In the genomic region with DNA sequence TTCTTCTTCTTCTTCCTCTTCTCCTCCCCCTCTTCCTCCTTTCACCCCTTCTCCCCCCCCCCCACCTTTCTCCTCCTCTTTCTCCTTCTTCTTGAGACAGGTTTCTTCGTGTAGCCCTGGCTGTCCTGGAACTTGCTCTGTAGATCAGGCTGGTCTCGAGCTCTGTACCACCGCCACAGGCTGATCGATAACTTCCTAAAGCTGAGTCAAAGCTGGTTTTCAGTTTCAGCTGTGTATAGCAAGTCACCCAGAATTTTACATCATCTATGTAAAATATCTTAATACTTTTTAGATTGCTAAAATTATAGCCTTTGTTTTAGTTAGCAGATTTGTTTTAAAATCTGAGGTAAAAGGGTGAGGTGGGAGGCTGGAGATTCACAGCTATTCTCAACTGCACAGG, we compare ENCODE assay signal across 33 mouse cellular contexts. TPM values are rescaled to one million over a fixed set of nuclear protein-coding genes. Genes with fewer than 3 reads are reported as not detected.
DNase-seq lines count a peak whose midpoint lies in the region; ATAC-seq and TF ChIP-seq lines count a peak whose summit lies in the region.
"Had no signal": no experiment of that assay in that cellular context is flagged by ENCODE, and none has a peak within 500 bp of the region (broad histone marks: within the 10 kb centered on the region; RNA-seq: fewer than 3 reads in every experiment).

No protein-coding gene starts in this region.

- no peak for TF ChIP-seq POLR2A in spleen, adult 2 months (IDR thresholded peaks at IDR 0.05; ENCODE audit: low read depth, low read length)
- TF ChIP-seq POLR2A in CH12.LX (IDR thresholded peaks at IDR 0.05; ENCODE audit: low read depth, low read length): no peak
- no peak for TF ChIP-seq POLR2A in cerebellum, adult 2 months (IDR thresholded peaks at IDR 0.05; ENCODE audit: borderline replicate concordance, insufficient read depth, low read length)

- in situ Hi-C loops in CH12.LX (cut with MboI; ENCODE audit: low pct_ligation_motif_present, low pct_unique_long_range_greater_than_20kb, low sequenced_read_pairs): no loop called here

- H3K36me3 ChIP-seq in liver, embryonic 12.5 days: no peaks in the 10 kb centered on the region
- no peaks in the 10 kb centered on the region for H3K36me3 ChIP-seq in spleen, adult 2 months (ENCODE audit: control insufficient read depth, insufficient read depth, low read length)
- H3K36me3 ChIP-seq in CH12.LX (replicated peaks in 1 of 2; ENCODE audit: control insufficient read depth in 1 of 2, insufficient read depth in 1 of 2, low read length in 1 of 2): no peaks in the 10 kb centered on the region
- H3K36me3 ChIP-seq: embryonic facial prominence, embryonic 10.5 days; embryonic facial prominence, embryonic 13.5 days; forebrain, embryonic 12.5 days; forebrain, embryonic 15.5 days; heart, embryonic 10.5 days; heart, embryonic 13.5 days had no signal

- H3K9ac ChIP-seq in liver, embryonic 12.5 days: no peak overlapping the region
- H3K9ac ChIP-seq in CH12.LX (ENCODE audit: insufficient read depth, low read depth): no peak overlapping the region
- H3K9ac ChIP-seq: embryonic facial prominence, embryonic 13.5 days; forebrain, embryonic 12.5 days; forebrain, embryonic 15.5 days; heart, embryonic 13.5 days; hindbrain, embryonic 14.5 days had no signal

- H3K27ac ChIP-seq in liver, embryonic 12.5 days: peak overlapping the region; percentile 45
- peak overlapping the region; percentile 84; the same call in 1 of the 2 replicates for H3K27ac ChIP-seq in spleen, adult 2 months (ENCODE audit: insufficient read depth, low read length)
- H3K27ac ChIP-seq in CH12.LX (ENCODE audit: insufficient read depth, low read depth): no peak overlapping the region
- no peak overlapping the region for H3K27ac ChIP-seq in cerebellum, adult 2 months (ENCODE audit: insufficient read depth, low read length)
- H3K27ac ChIP-seq: embryonic facial prominence, embryonic 10.5 days; embryonic facial prominence, embryonic 13.5 days; forebrain, embryonic 12.5 days; forebrain, embryonic 15.5 days; heart, adult 2 months; heart, embryonic 10.5 days; heart, embryonic 13.5 days; hindbrain, embryonic 14.5 days; hindbrain, postnatal 0 days had no signal

- no peak overlapping the region for H3K4me2 ChIP-seq in liver, embryonic 12.5 days
- H3K4me2 ChIP-seq in CH12.LX (ENCODE audit: insufficient read depth, low read depth, poor library complexity, severe bottlenecking): no peak overlapping the region
- H3K4me2 ChIP-seq: embryonic facial prominence, embryonic 13.5 days; forebrain, embryonic 12.5 days; forebrain, embryonic 15.5 days; heart, embryonic 13.5 days; hindbrain, embryonic 14.5 days had no signal

- DNase-seq in liver (no peak), CH12.LX (ENCODE audit: extremely low read depth) (no peak)
- no peak for DNase-seq in spleen, adult 2 months (ENCODE audit: low read depth in 1 of 2, low spot score in 2 of 2)
- no peak for DNase-seq in spleen, postnatal 4 days (ENCODE audit: low spot score in 2 of 2)
- no peak for DNase-seq in cerebellum, adult 2 months
- DNase-seq in gastrocnemius, postnatal 25 days: no peak
- DNase-seq: adrenal gland, adult 2 months; adrenal gland, postnatal 14 days; cerebellum, adult 11 months; cerebellum, adult 8-10 months; cerebellum, postnatal 10 days; cerebellum, postnatal 36 days; embryo, embryonic 11 days; gastrocnemius, postnatal 36 days; heart, adult 2 months; heart, postnatal 14 days; heart, postnatal 4 days had no signal

- peak; percentile 51; the same call in 1 of the 2 replicates for TF ChIP-seq EP300 in CH12.LX (IDR thresholded peaks at IDR 0.05; ENCODE audit: low read length)

- no peak for TF ChIP-seq CTCF in spleen, adult 2 months (IDR thresholded peaks at IDR 0.05; ENCODE audit: extremely low read depth, insufficient read depth, insufficient read length, insufficient replicate concordance)
- TF ChIP-seq CTCF in CH12.LX (conservative IDR thresholded peaks at IDR 0.05 in 1 of 2, IDR thresholded peaks at IDR 0.05 in 1 of 2; ENCODE audit: low read depth in 2 of 2, low read length in 2 of 2): no peak
- TF ChIP-seq CTCF in cerebellum, adult 2 months (IDR thresholded peaks at IDR 0.05; ENCODE audit: borderline replicate concordance, insufficient read depth, low read depth, low read length): no peak

- 79% methylated on average over 4 of the region's 4 CpGs for WGBS in liver, embryonic 12.5 days (ENCODE audit: insufficient replicate concordance)
- WGBS in spleen, adult 2 months: 48% methylated on average over 4 of the region's 4 CpGs
- WGBS in cerebellum, adult 2 months: 81% methylated on average over 4 of the region's 4 CpGs

- H3K4me3 ChIP-seq in liver, embryonic 12.5 days: no peak overlapping the region
- no peak overlapping the region for H3K4me3 ChIP-seq in spleen, adult 2 months (ENCODE audit: extremely low read depth, insufficient read depth, insufficient read length)
- no peak overlapping the region for H3K4me3 ChIP-seq in CH12.LX (replicated peaks in 1 of 3; ENCODE audit: low read depth in 2 of 3, low read length in 2 of 3, poor library complexity in 1 of 3)
- no peak overlapping the region for H3K4me3 ChIP-seq in cerebellum, adult 2 months (replicated peaks; ENCODE audit: insufficient read depth, low read depth, low read length)
- H3K4me3 ChIP-seq: embryonic facial prominence, embryonic 10.5 days; embryonic facial prominence, embryonic 13.5 days; erythroblast, embryonic 14.5 days; forebrain, embryonic 12.5 days; forebrain, embryonic 15.5 days; heart, adult 2 months; heart, embryonic 10.5 days; heart, embryonic 13.5 days had no signal

- dilution Hi-C loops in CH12.LX (cut with MboI; ENCODE audit: extremely low pct_ligation_motif_present, extremely low pct_unique_long_range_greater_than_20kb, low sequenced_read_pairs): no loop called here

- H3K4me1 ChIP-seq in liver, embryonic 12.5 days: peaks cover 88% of the 10 kb centered on the region
- peaks cover 30% of the 10 kb centered on the region; the same call in 1 of the 2 replicates for H3K4me1 ChIP-seq in spleen, adult 2 months (ENCODE audit: control insufficient read depth, insufficient read depth, insufficient read length)
- H3K4me1 ChIP-seq in CH12.LX (ENCODE audit: control insufficient read depth in 1 of 2, insufficient read depth in 2 of 2): peaks cover 21 to 75% of the 10 kb centered on the region in 2 experiments
- H3K4me1 ChIP-seq in cerebellum, adult 2 months (ENCODE audit: control insufficient read depth, insufficient read depth, low read length): no peaks in the 10 kb centered on the region
- H3K4me1 ChIP-seq: forebrain, embryonic 12.5 days; forebrain, embryonic 15.5 days had no signal

- H3K79me2 ChIP-seq in CH12.LX (replicated peaks; ENCODE audit: control insufficient read depth, extremely low read depth, insufficient read depth, poor library complexity, severe bottlenecking): no peaks in the 10 kb centered on the region

- ATAC-seq in liver, embryonic 12.5 days: no peak
- ATAC-seq: forebrain, embryonic 15.5 days; hindbrain, postnatal 0 days had no signal

- no peaks in the 10 kb centered on the region for H3K27me3 ChIP-seq in liver, embryonic 12.5 days (replicated peaks)
- H3K27me3 ChIP-seq in spleen, adult 2 months (ENCODE audit: control insufficient read depth, insufficient read depth, low read length): no peaks in the 10 kb centered on the region
- no peaks in the 10 kb centered on the region for H3K27me3 ChIP-seq in CH12.LX (replicated peaks)
- H3K27me3 ChIP-seq in cerebellum, adult 2 months (ENCODE audit: control insufficient read depth, insufficient read depth, low read length): no peaks in the 10 kb centered on the region
- H3K27me3 ChIP-seq: embryonic facial prominence, embryonic 13.5 days; forebrain, embryonic 12.5 days; forebrain, embryonic 15.5 days; heart, embryonic 13.5 days had no signal

- no peak for TF ChIP-seq RAD21 in CH12.LX (IDR thresholded peaks at IDR 0.05; ENCODE audit: low read depth, low read length)

- 0 out of 2 replicates have a peak, but pooled peaks cover 5% of the 10 kb centered on the region for H3K9me3 ChIP-seq in liver, embryonic 12.5 days (replicated peaks)
- H3K9me3 ChIP-seq in CH12.LX (replicated peaks; ENCODE audit: low read length): peaks cover 4% of the 10 kb centered on the region
- H3K9me3 ChIP-seq: embryonic facial prominence, embryonic 10.5 days; embryonic facial prominence, embryonic 13.5 days; forebrain, embryonic 12.5 days; forebrain, embryonic 15.5 days; heart, embryonic 10.5 days; heart, embryonic 13.5 days had no signal

TF ChIP-seq in CH12.LX, 34 proteins besides CTCF, POLR2A, EP300 and RAD21:
- TF ChIP-seq IRF4 (IDR thresholded peaks at IDR 0.05; ENCODE audit: low read depth, low read length) (peak; percentile 86), ZNF384 (IDR thresholded peaks at IDR 0.05; ENCODE audit: low read depth, low read length) (no peak), JUN (IDR thresholded peaks at IDR 0.05; ENCODE audit: insufficient read depth, low read depth, low read length) (peak; percentile 29; the same call in 1 of the 2 replicates), BHLHE40 (IDR thresholded peaks at IDR 0.05; ENCODE audit: low read depth, low read length) (peak; percentile 39)
TF ChIP-seq in CH12.LX: peak in this region for 3.

RNA-seq across cellular contexts. Expression of gene Il10rb, which starts 38.9 kb away (rescaled TPM):
- polyA plus RNA-seq in liver, embryonic 12.5 days (2016; fragmentation: Nextera tagmentation; extraction: Ambion mirVana): 26.0 and 27.0 TPM in 2 replicates
- polyA plus RNA-seq in spleen, adult 2 months (2012; rRNA removed): 40.0 and 43.8 TPM in 2 replicates
- total RNA-seq in CH12.LX (2012; rRNA removed) (27.5 and 32.1 TPM in 2 replicates), CH12.LX (2014; rRNA removed) (34.8 and 36.1 TPM in 2 replicates)
- polyA plus RNA-seq in CH12.LX (2012; ENCODE audit: insufficient read length, low read depth): 35.6 and 37.9 TPM in 2 replicates
- 9.1 and 10.4 TPM in 2 replicates for polyA plus RNA-seq in cerebellum, adult 2 months (2012; rRNA removed)
- total RNA-seq in gastrocnemius, postnatal 25 days (2021): 1 to 10 TPM; 5.0 to 6.3 TPM

RNA-seq across cellular contexts. Expression of gene Ifnar1, which starts 40.2 kb away (rescaled TPM):
- polyA plus RNA-seq in liver, embryonic 12.5 days (2016; fragmentation: Nextera tagmentation; extraction: Ambion mirVana): 24.5 and 27.8 TPM in 2 replicates
- 22.3 and 25.4 TPM in 2 replicates for polyA plus RNA-seq in spleen, adult 2 months (2012; rRNA removed)
- total RNA-seq in CH12.LX (2012; rRNA removed) (32.1 and 32.8 TPM in 2 replicates), CH12.LX (2014; rRNA removed) (34.9 and 40.3 TPM in 2 replicates)
- 40.1 and 49.4 TPM in 2 replicates for polyA plus RNA-seq in CH12.LX (2012; ENCODE audit: insufficient read length, low read depth)
- 31.7 and 32.2 TPM in 2 replicates for polyA plus RNA-seq in cerebellum, adult 2 months (2012; rRNA removed)
- total RNA-seq in gastrocnemius, postnatal 25 days (2021): 10 to 100 TPM; 11.3 to 15.4 TPM

RNA-seq across cellular contexts. Expression of gene Gm21970, which starts 53.3 kb away (rescaled TPM):
- not detected in 2 replicates for polyA plus RNA-seq in liver, embryonic 12.5 days (2016; fragmentation: Nextera tagmentation; extraction: Ambion mirVana)
- polyA plus RNA-seq in spleen, adult 2 months (2012; rRNA removed): not detected in 2 replicates
- total RNA-seq in CH12.LX (2012; rRNA removed): not detected in 2 replicates
- not detected in 2 replicates for total RNA-seq in CH12.LX (2014; rRNA removed)
- not detected in 2 replicates for polyA plus RNA-seq in CH12.LX (2012; ENCODE audit: insufficient read length, low read depth)
- polyA plus RNA-seq in cerebellum, adult 2 months (2012; rRNA removed): not detected in 2 replicates
- not detected for total RNA-seq in gastrocnemius, postnatal 25 days (2021)
- total RNA-seq: gastrocnemius, postnatal 36 days; granulocyte monocyte progenitor cell, adult 5-6 weeks; heart, adult 2 months; heart, postnatal 14 days; heart, postnatal 4 days; hindbrain, postnatal 0 days; MEL had no signal
- polyA plus RNA-seq: adrenal gland, adult 2 months; C2C12; cortical plate, adult 2 months; embryonic facial prominence, embryonic 10.5 days; embryonic facial prominence, embryonic 13.5 days; erythroblast, embryonic 14.5 days; forebrain, embryonic 12.5 days; forebrain, embryonic 15.5 days; heart, adult 2 months; heart, embryonic 10.5 days; heart, embryonic 13.5 days; heart, embryonic 16.5 days; hindbrain, embryonic 11.5 days; hindbrain, embryonic 14.5 days; hindbrain, postnatal 0 days had no signal

Comparison
In these comparisons a context has a peak if more than half of its experiments do, and no peak if none do; other contexts are left out.
1. H3K27ac ChIP-seq: peak in liver, embryonic 12.5 days (single experiment) and spleen, adult 2 months (single experiment); none in CH12.LX (single experiment) and cerebellum, adult 2 months (single experiment).